Mouse (Mus musculus) heart, postnatal 0 days (tissue): ENCODE measurements at regions not wholly inside any gene's neighbourhood (a gene's known extent, or its start where the extent isn't known, plus 50 kb on each side); places are given as distances from the start of the nearest gene placed in this dataset.
"Not testable (repeated sequence)": the region's sequence is repeated elsewhere in the genome, so short reads cannot be mapped to it uniquely, and the experiment has no call there.

Experiments used
- ATAC-seq: fragments of 200-750 bp; cut with Nextera tagmentation; 2 replicates; pipeline ENCODE4 v1.8.0; 2017; ENCODE audit warnings: low read depth, moderate number of reproducible peaks, moderate library complexity; ENCODE audit not compliant: insufficient read depth
- DNase-seq: peaks from one replicate; pipeline ENCODE4 v3.0.0-alpha.2; 2016; ENCODE audit warnings: low spot score
- H3K27ac ChIP-seq: fragments of 300-500 bp; sonication (generic); 2 replicates; pipeline ENCODE4 v1.5.1; 2014; ENCODE audit warnings: low read depth, mild to moderate bottlenecking
- H3K27me3 ChIP-seq: fragments of 300-500 bp; sonication (generic); 2 replicates; pipeline ENCODE4 v1.6.1; 2014; ENCODE audit warnings: low read length, mixed read lengths; ENCODE audit not compliant: control insufficient read depth, insufficient read depth
- H3K36me3 ChIP-seq: fragments of 300-500 bp; sonication (generic); replicated peaks from 2 replicates; pipeline ENCODE4 v1.6.1; 2014; ENCODE audit warnings: low read length, mixed read lengths; ENCODE audit not compliant: control insufficient read depth, insufficient read depth
- H3K4me1 ChIP-seq: fragments of 300-500 bp; sonication (generic); 2 replicates; pipeline ENCODE4 v1.6.1; 2014; ENCODE audit warnings: antibody characterized with exemption; ENCODE audit not compliant: control insufficient read depth, insufficient read depth
- H3K4me2 ChIP-seq: fragments of 300-500 bp; sonication (generic); 2 replicates; pipeline ENCODE4 v1.6.1; 2014; ENCODE audit warnings: low read depth, mild to moderate bottlenecking, low read length, moderate library complexity
- H3K4me3 ChIP-seq: fragments of 300-500 bp; sonication (generic); 2 replicates; pipeline ENCODE4 v1.5.1; 2014; ENCODE audit warnings: low read depth, low read length
- H3K9ac ChIP-seq: fragments of 300-500 bp; sonication (generic); replicated peaks from 2 replicates; pipeline ENCODE4 v1.6.1; 2014; ENCODE audit warnings: low read depth, low read length, mixed read lengths
- H3K9me3 ChIP-seq: fragments of 300-500 bp; sonication (generic); replicated peaks from 2 replicates; pipeline ENCODE4 v1.6.1; 2016; ENCODE audit warnings: low read length; ENCODE audit not compliant: control insufficient read depth
- CTCF ChIP-seq: IDR thresholded peaks from 2 replicates; pipeline ENCODE4 v1.5.1; 2016; ENCODE audit warnings: antibody characterized with exemption, control low read depth, low read depth
- EP300 ChIP-seq: IDR thresholded peaks from 2 replicates; pipeline ENCODE4 v1.6.1; 2016; ENCODE audit warnings: antibody characterized with exemption, low read depth
- WGBS: fragments of 180-500 bp; shearing (Covaris S2); extraction: QIAGEN DNeasy Blood & Tissue Kit; methylation state at CpG from one replicate; pipeline ENCODE4 v1.1.7; 2014; 5-methylcytosine and 5-hydroxymethylcytosine counted together

DNA sequence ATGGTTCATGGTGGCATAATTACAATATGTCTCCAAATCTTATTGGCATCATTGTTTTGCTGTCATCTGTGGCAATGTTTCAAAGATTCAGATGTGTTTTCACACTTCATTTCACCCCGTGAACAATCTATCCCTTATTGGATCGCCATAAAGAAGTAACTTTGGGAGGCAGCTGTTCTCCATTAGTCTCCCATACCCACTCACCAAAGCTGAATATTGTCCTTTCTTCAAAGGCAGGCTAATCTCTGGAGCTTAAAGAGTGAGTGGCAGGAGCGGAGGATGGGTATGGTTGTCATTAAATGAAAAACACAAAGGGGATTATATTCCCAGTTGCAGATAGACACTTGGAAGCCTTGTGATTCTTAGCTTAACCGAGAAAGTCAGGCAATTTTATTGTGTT lies 2660.3 kb upstream of the Gm12353 start:
- no peak for TF ChIP-seq CTCF
- no peak for TF ChIP-seq EP300
- ATAC-seq = no peak
- Histone ChIP-seq H3K4me2 (no peak overlapping the region), H3K4me1 (no peaks in the 10 kb centered on the region), H3K27me3 (no peaks in the 10 kb centered on the region), H3K27ac (no peak overlapping the region), H3K4me3 (no peak overlapping the region), H3K36me3 (no peaks in the 10 kb centered on the region), H3K9me3 (no peaks in the 10 kb centered on the region), H3K9ac (no peak overlapping the region)
- 62% methylated on average over 4 of the region's 4 CpGs for WGBS
- DNase-seq = no peak

DNA sequence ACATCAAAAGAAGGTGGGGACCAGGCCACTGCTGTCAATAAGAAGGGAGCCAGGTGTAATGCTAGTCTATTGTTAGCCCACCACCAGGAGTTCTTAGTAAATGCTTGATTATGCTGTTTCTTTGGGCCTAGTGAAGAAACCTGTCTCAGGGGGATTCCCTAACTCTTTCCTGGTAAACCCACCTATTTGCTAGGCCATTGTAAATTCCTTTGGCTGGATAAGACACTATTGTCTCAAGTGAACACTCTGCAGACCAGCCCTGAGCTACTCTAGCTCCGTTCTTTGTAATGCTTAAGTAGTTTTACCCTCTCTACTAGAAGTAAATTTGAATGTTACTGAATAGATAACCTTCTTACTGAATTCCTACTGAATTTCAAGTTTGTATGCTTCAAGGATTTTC lies 2650.7 kb upstream of the Gm12353 start:
- not testable (repeated sequence) for H3K4me3 ChIP-seq, ATAC-seq, H3K4me2 ChIP-seq, DNase-seq, H3K36me3 ChIP-seq, H3K9me3 ChIP-seq, H3K9ac ChIP-seq, H3K27me3 ChIP-seq, H3K27ac ChIP-seq, H3K4me1 ChIP-seq
- 67% methylated on average over 1 of the region's 1 CpGs for WGBS

DNA sequence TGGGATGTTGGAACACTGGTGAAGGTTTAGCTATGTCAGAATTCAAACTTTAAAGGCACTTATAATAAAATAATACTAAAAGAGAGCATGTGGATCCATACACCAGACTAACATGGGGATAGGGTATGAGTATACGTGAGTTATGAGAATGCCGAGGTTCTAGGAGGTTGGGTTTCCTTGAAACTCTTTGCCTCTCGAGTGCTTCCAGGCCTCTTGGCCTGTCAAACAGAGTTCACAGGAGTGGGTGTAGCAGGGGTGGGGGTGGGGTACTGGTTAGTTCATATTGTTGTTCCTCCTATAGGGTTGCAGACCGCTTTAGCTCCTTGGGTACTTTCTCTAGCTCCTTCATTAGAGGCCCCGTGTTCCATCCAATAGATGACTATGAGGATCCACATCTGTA lies 2650.3 kb upstream of the Gm12353 start:
- 67% methylated on average over 5 of the region's 5 CpGs for WGBS
- H3K4me3 ChIP-seq, H3K9me3 ChIP-seq, DNase-seq, H3K4me1 ChIP-seq, H3K36me3 ChIP-seq, ATAC-seq, H3K4me2 ChIP-seq, H3K27ac ChIP-seq, H3K27me3 ChIP-seq, H3K9ac ChIP-seq: not testable (repeated sequence)

DNA sequence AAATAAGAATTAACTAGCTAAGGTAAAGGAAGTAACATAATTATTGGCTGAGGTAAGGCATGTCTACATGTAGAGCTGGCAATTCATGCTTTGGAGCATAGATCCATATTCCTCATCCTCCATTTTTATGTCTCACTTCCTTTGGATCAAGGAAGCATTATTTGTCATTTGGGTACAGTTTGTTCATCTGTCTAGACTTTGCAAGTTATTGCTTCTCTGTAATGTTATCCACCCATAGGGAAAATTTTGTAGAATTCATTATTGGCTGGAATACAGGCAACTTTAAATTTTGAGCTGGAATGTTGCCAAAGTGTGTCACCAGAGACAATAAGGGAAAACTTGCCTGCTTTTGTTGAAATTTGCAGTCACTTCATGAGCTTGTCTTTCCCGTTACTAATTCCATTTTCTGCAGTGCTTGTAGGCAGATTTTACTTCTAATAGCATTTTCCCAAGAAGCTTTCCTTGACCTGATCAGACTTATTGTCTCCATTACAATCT lies 2623.5 kb upstream of the Gm12353 start:
- H3K9me3 ChIP-seq = no peaks in the 10 kb centered on the region
- ATAC-seq = no peak
- no peak overlapping the region for H3K9ac ChIP-seq
- WGBS = 52% methylated on average over 1 of the region's 1 CpGs
- H3K27ac ChIP-seq = no peak overlapping the region
- no peak overlapping the region for H3K4me3 ChIP-seq
- no peak for TF ChIP-seq CTCF
- TF ChIP-seq EP300 = no peak
- no peak overlapping the region for H3K4me2 ChIP-seq
- H3K27me3 ChIP-seq = no peaks in the 10 kb centered on the region
- DNase-seq = no peak
- H3K36me3 ChIP-seq = no peaks in the 10 kb centered on the region
- no peaks in the 10 kb centered on the region for H3K4me1 ChIP-seq

DNA sequence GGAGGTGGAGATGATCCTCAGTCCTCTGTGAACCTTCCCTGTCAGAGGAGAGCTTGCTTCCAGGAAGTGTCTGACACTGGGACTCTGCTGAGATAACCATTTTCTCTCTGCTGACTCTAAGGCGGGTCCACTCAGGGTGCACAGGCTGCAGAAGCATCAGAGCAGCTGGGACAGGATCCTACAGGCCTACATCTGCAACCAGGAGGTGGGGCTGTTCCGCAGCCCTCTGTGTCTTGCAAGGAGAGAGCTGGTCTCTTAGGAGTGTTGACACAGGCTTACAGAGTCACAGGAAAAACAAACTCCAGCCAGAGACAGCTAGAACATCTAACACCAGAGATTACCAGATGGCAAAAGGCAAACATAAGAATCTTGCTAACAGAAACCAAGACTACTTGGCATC lies 2578.6 kb upstream of the Gm12353 start:
- Histone ChIP-seq H3K4me2 (no peak overlapping the region), H3K9ac (no peak overlapping the region), H3K27ac (no peak overlapping the region), H3K27me3 (no peaks in the 10 kb centered on the region), H3K4me3 (no peak overlapping the region), H3K36me3 (no peaks in the 10 kb centered on the region), H3K4me1 (no peaks in the 10 kb centered on the region), H3K9me3 (no peaks in the 10 kb centered on the region)
- DNase-seq = no peak
- no peak for TF ChIP-seq EP300
- TF ChIP-seq CTCF = peak; percentile 7; the same call in 1 of the 2 replicates
- ATAC-seq = no peak
- WGBS = 6% methylated on average over 2 of the region's 2 CpGs
